10 mouse cellular contexts compared by ENCODE assay signal in the genomic region with DNA sequence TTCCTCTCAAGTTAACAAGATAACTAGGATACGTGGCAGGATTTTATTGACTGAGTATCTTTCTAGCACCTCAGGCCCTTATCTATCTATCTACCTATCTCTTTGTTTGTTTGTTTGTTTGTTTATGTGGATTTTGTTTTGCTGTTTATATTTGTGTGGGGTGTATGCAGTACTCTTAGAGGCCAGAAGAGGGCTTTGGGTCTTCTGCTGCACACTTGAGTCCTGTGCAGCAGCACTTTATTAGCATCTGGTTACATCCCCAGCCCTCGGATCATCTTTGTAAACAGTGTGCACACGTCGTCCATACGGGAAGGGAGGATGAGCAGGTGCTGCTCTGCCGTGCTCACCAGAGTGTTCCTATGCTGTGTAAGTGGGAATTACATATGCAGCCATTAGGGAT. TPM values are rescaled to one million over a fixed set of nuclear protein-coding genes. Genes with fewer than 3 reads are reported as not detected.
DNase-seq lines count a peak whose midpoint lies in the region; ATAC-seq and TF ChIP-seq lines count a peak whose summit lies in the region.
"Had no signal": no experiment of that assay in that cellular context is flagged by ENCODE, and none has a peak within 500 bp of the region (broad histone marks: within the 10 kb centered on the region; RNA-seq: fewer than 3 reads in every experiment).

No protein-coding gene starts in this region.

- H3K27ac ChIP-seq in embryonic facial prominence, embryonic 11.5 days (replicated peaks; ENCODE audit: low read depth, low read length): no peak overlapping the region
- no peak overlapping the region for H3K27ac ChIP-seq in embryonic facial prominence, embryonic 10.5 days (replicated peaks)
- H3K27ac ChIP-seq in lung, embryonic 14.5 days (ENCODE audit: low read depth): no peak overlapping the region

- no peak for ATAC-seq in embryonic facial prominence, embryonic 11.5 days (replicated peaks; ENCODE audit: insufficient number of reproducible peaks, low FRiP score, low TSS enrichment, low read depth)
- no peak for ATAC-seq in lung, embryonic 14.5 days (ENCODE audit: insufficient read depth)
- ATAC-seq in activated CD4-positive, CD25-positive, alpha-beta regulatory T cell, adult 4 months: peak; percentile 66

- H3K36me3 ChIP-seq in embryonic facial prominence, embryonic 11.5 days (replicated peaks; ENCODE audit: control insufficient read depth, insufficient read depth, low read depth, low read length): peaks cover 10% of the 10 kb centered on the region
- H3K36me3 ChIP-seq in embryonic facial prominence, embryonic 10.5 days (replicated peaks): peaks cover 100% of the 10 kb centered on the region
- peaks cover 97% of the 10 kb centered on the region for H3K36me3 ChIP-seq in lung, embryonic 14.5 days (ENCODE audit: insufficient read depth)

- DNase-seq in embryonic facial prominence, embryonic 11.5 days (ENCODE audit: low spot score): peak; percentile 8
- DNase-seq in embryonic facial prominence, embryonic 10.5 days (ENCODE audit: low spot score): no peak
- DNase-seq in lung, embryonic 14.5 days: peak; percentile 5
- no peak for DNase-seq in lung, postnatal 4 days
- peak; percentile 13 for DNase-seq in retina, postnatal 7 days (ENCODE audit: low read depth, low spot score)
- DNase-seq in heart, postnatal 4 days: no peak
- DNase-seq in gastrocnemius, adult 18-20 months (ENCODE audit: low spot score): no peak
- DNase-seq: gastrocnemius, postnatal 25 days had no signal

- 87% methylated on average over 6 of the region's 6 CpGs for WGBS in embryonic facial prominence, embryonic 11.5 days
- 83% methylated on average over 6 of the region's 6 CpGs for WGBS in embryonic facial prominence, embryonic 10.5 days
- 67% methylated on average over 6 of the region's 6 CpGs for WGBS in lung, embryonic 14.5 days

- no peaks in the 10 kb centered on the region for H3K4me1 ChIP-seq in embryonic facial prominence, embryonic 11.5 days (ENCODE audit: control insufficient read depth, insufficient read depth, low read length)
- H3K4me1 ChIP-seq in embryonic facial prominence, embryonic 10.5 days: no peaks in the 10 kb centered on the region
- no peaks in the 10 kb centered on the region for H3K4me1 ChIP-seq in lung, embryonic 14.5 days (ENCODE audit: insufficient read depth)

- no peaks in the 10 kb centered on the region for H3K9me3 ChIP-seq in embryonic facial prominence, embryonic 11.5 days (replicated peaks; ENCODE audit: control insufficient read depth, low read length)
- H3K9me3 ChIP-seq in embryonic facial prominence, embryonic 10.5 days: no peaks in the 10 kb centered on the region
- H3K9me3 ChIP-seq in lung, embryonic 14.5 days (ENCODE audit: low read depth, low read length): no peaks in the 10 kb centered on the region

- H3K4me2 ChIP-seq in embryonic facial prominence, embryonic 11.5 days (ENCODE audit: low read depth, low read length): no peak overlapping the region
- no peak overlapping the region for H3K4me2 ChIP-seq in lung, embryonic 14.5 days

- TF ChIP-seq CTCF in lung, embryonic 14.5 days (IDR thresholded peaks at IDR 0.05; ENCODE audit: low read depth): peak; percentile 40; the same call in 1 of the 2 replicates

- no peaks in the 10 kb centered on the region for H3K27me3 ChIP-seq in embryonic facial prominence, embryonic 11.5 days (ENCODE audit: control insufficient read depth, insufficient read depth, low read length)
- H3K27me3 ChIP-seq in embryonic facial prominence, embryonic 10.5 days (replicated peaks; ENCODE audit: low read depth, poor library complexity, severe bottlenecking): no peaks in the 10 kb centered on the region
- no peaks in the 10 kb centered on the region for H3K27me3 ChIP-seq in lung, embryonic 14.5 days (ENCODE audit: insufficient read depth, low read length)

- H3K9ac ChIP-seq in embryonic facial prominence, embryonic 11.5 days (replicated peaks; ENCODE audit: low read length): no peak overlapping the region
- H3K9ac ChIP-seq in lung, embryonic 14.5 days: no peak overlapping the region

- no peak overlapping the region for H3K4me3 ChIP-seq in embryonic facial prominence, embryonic 11.5 days (ENCODE audit: low read depth, low read length)
- H3K4me3 ChIP-seq in embryonic facial prominence, embryonic 10.5 days: no peak overlapping the region
- no peak overlapping the region for H3K4me3 ChIP-seq in lung, embryonic 14.5 days (ENCODE audit: low read depth, low read length)

RNA-seq across cellular contexts. Expression of a gene that starts 15.1 kb away (rescaled TPM):
- 12.8 and 17.7 TPM in 2 replicates for polyA plus RNA-seq in embryonic facial prominence, embryonic 11.5 days (2014; fragmentation: Nextera tagmentation; extraction: Ambion mirVana)
- polyA plus RNA-seq in embryonic facial prominence, embryonic 10.5 days (2016; fragmentation: Nextera tagmentation; extraction: Ambion mirVana): 12.2 and 13.2 TPM in 2 replicates
- polyA plus RNA-seq in lung, embryonic 14.5 days (2014; fragmentation: Nextera tagmentation; extraction: Ambion mirVana): 15.4 and 16.8 TPM in 2 replicates
- 10 to 100 TPM; 18.0 to 18.3 TPM for polyA plus RNA-seq in activated CD4-positive, CD25-positive, alpha-beta regulatory T cell, adult 4 months (2017; shearing (Covaris generic))
- 10 to 100 TPM; 10.7 to 12.8 TPM for total RNA-seq in heart, postnatal 4 days (2021)
- 10 to 100 TPM in 1 of 2 experiments, 1 to 10 TPM in 1; 8.6 to 10.5 TPM for total RNA-seq in gastrocnemius, adult 18-20 months (2021)

RNA-seq across cellular contexts. Expression of a gene that starts 28.5 kb away (rescaled TPM):
- polyA plus RNA-seq in embryonic facial prominence, embryonic 11.5 days (2014; fragmentation: Nextera tagmentation; extraction: Ambion mirVana): 0.38 and 0.52 TPM in 2 replicates
- 0.31 and 0.63 TPM in 2 replicates for polyA plus RNA-seq in embryonic facial prominence, embryonic 10.5 days (2016; fragmentation: Nextera tagmentation; extraction: Ambion mirVana)
- 0.20 and 0.34 TPM in 2 replicates for polyA plus RNA-seq in lung, embryonic 14.5 days (2014; fragmentation: Nextera tagmentation; extraction: Ambion mirVana)
- polyA plus RNA-seq in activated CD4-positive, CD25-positive, alpha-beta regulatory T cell, adult 4 months (2017; shearing (Covaris generic)): 1 to 10 TPM in 1 of 2 experiments, not detected in 1; 1.4 TPM
- not detected for total RNA-seq in heart, postnatal 4 days (2021)
- total RNA-seq in gastrocnemius, adult 18-20 months (2021): under 1 TPM in 1 of 2 experiments, not detected in 1; 0.27 TPM
- polyA plus RNA-seq: intestine, embryonic 14.5 days had no signal

RNA-seq across cellular contexts. Expression of a gene that starts 55.2 kb away (rescaled TPM):
- polyA plus RNA-seq in embryonic facial prominence, embryonic 11.5 days (2014; fragmentation: Nextera tagmentation; extraction: Ambion mirVana): 49.4 and 52.5 TPM in 2 replicates
- 89.5 and 97.8 TPM in 2 replicates for polyA plus RNA-seq in embryonic facial prominence, embryonic 10.5 days (2016; fragmentation: Nextera tagmentation; extraction: Ambion mirVana)
- 80.5 and 82.9 TPM in 2 replicates for polyA plus RNA-seq in lung, embryonic 14.5 days (2014; fragmentation: Nextera tagmentation; extraction: Ambion mirVana)
- polyA plus RNA-seq in activated CD4-positive, CD25-positive, alpha-beta regulatory T cell, adult 4 months (2017; shearing (Covaris generic)): 10 to 100 TPM; 16.8 to 19.3 TPM
- 10 to 100 TPM; 17.5 to 24.9 TPM for total RNA-seq in heart, postnatal 4 days (2021)
- total RNA-seq in gastrocnemius, adult 18-20 months (2021): not detected

RNA-seq across cellular contexts. Expression of a gene that starts 55.3 kb away (rescaled TPM):
- 32.3 and 37.5 TPM in 2 replicates for polyA plus RNA-seq in embryonic facial prominence, embryonic 11.5 days (2014; fragmentation: Nextera tagmentation; extraction: Ambion mirVana)
- 22.0 and 23.6 TPM in 2 replicates for polyA plus RNA-seq in embryonic facial prominence, embryonic 10.5 days (2016; fragmentation: Nextera tagmentation; extraction: Ambion mirVana)
- 30.4 and 32.8 TPM in 2 replicates for polyA plus RNA-seq in lung, embryonic 14.5 days (2014; fragmentation: Nextera tagmentation; extraction: Ambion mirVana)
- 10 to 100 TPM; 21.0 to 32.6 TPM for polyA plus RNA-seq in activated CD4-positive, CD25-positive, alpha-beta regulatory T cell, adult 4 months (2017; shearing (Covaris generic))
- total RNA-seq in heart, postnatal 4 days (2021): 10 to 100 TPM; 20.6 to 24.3 TPM
- 1 to 10 TPM; 9.2 to 9.9 TPM for total RNA-seq in gastrocnemius, adult 18-20 months (2021)

Comparison
In these comparisons a context has a peak if more than half of its experiments do, and no peak if none do; other contexts are left out.
1. DNase-seq: peak in embryonic facial prominence, embryonic 11.5 days (single experiment), lung, embryonic 14.5 days (single experiment) and retina, postnatal 7 days (single experiment); none in embryonic facial prominence, embryonic 10.5 days (single experiment), lung, postnatal 4 days (0 of 2), heart, postnatal 4 days (single experiment) and gastrocnemius, adult 18-20 months (single experiment).